Mouse (Mus musculus) CH12.LX (cell line): ENCODE data around the gene Lrrc75b. TPM values are rescaled to one million over a fixed set of nuclear protein-coding genes. Genes with fewer than 3 reads are reported as not detected.

Experiments used
- DNase-seq: peaks from one replicate; pipeline ENCODE4 v3.0.0-alpha.2; 2013; ENCODE audit errors: extremely low read depth
- H3K27ac ChIP-seq: 2 replicates; pipeline ENCODE4 v1.5.1; 2012; ENCODE audit warnings: low read depth, mild to moderate bottlenecking, control low read depth, moderate library complexity; ENCODE audit not compliant: insufficient read depth
- H3K27me3 ChIP-seq: replicated peaks from 2 replicates; pipeline ENCODE3; 2012; ENCODE audit warnings: inconsistent platforms
- H3K36me3 ChIP-seq, 2 experiments: replicated peaks in 1 of 2; 2 replicates each; pipeline versions ENCODE3 to v1.6.1; 2012; ENCODE audit warnings: inconsistent platforms in 1 of 2, low read length in 1 of 2, mild to moderate bottlenecking in 1 of 2, mixed read lengths in 1 of 2, moderate library complexity in 1 of 2; ENCODE audit not compliant: control insufficient read depth in 1 of 2, insufficient read depth in 1 of 2
- H3K4me1 ChIP-seq, 2 experiments: 2 replicates each; pipeline ENCODE4 v1.6.1; 2012; ENCODE audit warnings: inconsistent platforms in 1 of 2, moderate library complexity in 1 of 2; ENCODE audit not compliant: insufficient read depth in 2 of 2, control insufficient read depth in 1 of 2
- H3K4me2 ChIP-seq: 2 replicates; pipeline ENCODE4 v1.6.1; 2012; ENCODE audit warnings: low read depth, mild to moderate bottlenecking, control low read depth; ENCODE audit not compliant: poor library complexity, insufficient read depth, severe bottlenecking
- H3K4me3 ChIP-seq, 3 experiments: fragments of 150-350 bp in 1 of 3; sonication (generic) in 1 of 3; replicated peaks in 1 of 3; 2 replicates each; pipeline versions ENCODE3 to v1.5.1; 2011 to 2012; ENCODE audit warnings: low read depth in 2 of 3, low read length in 2 of 3, mild to moderate bottlenecking in 2 of 3, moderate library complexity in 2 of 3, control low read depth in 1 of 3, improper control_type of control experiment in 1 of 3, inconsistent platforms in 1 of 3, mixed read lengths in 1 of 3; ENCODE audit not compliant: poor library complexity in 1 of 3
- H3K79me2 ChIP-seq: replicated peaks from 2 replicates; pipeline ENCODE4 v1.6.1; 2012; ENCODE audit warnings: mild to moderate bottlenecking, moderate library complexity; ENCODE audit not compliant: control insufficient read depth, poor library complexity, insufficient read depth, severe bottlenecking; ENCODE audit errors: extremely low read depth
- H3K9ac ChIP-seq: 2 replicates; pipeline ENCODE4 v1.6.1; 2012; ENCODE audit warnings: low read depth, mild to moderate bottlenecking, control low read depth, moderate library complexity; ENCODE audit not compliant: insufficient read depth
- H3K9me3 ChIP-seq: replicated peaks from 2 replicates; pipeline ENCODE3; 2012; ENCODE audit warnings: low read length, inconsistent platforms, mixed read lengths
- BHLHE40 ChIP-seq: IDR thresholded peaks from 2 replicates; pipeline ENCODE4 v1.6.1; 2011; ENCODE audit warnings: mild to moderate bottlenecking, low read depth, low read length, improper control_type of control experiment
- CHD1 ChIP-seq: IDR thresholded peaks from 2 replicates; pipeline ENCODE4 v1.6.1; 2012; ENCODE audit warnings: low read depth, low read length, improper control_type of control experiment, inconsistent platforms
- ELF1 ChIP-seq: IDR thresholded peaks from 2 replicates; pipeline ENCODE4 v1.6.1; 2014; ENCODE audit warnings: low read depth, mild to moderate bottlenecking, inconsistent platforms, low read length, improper control_type of control experiment
- EP300 ChIP-seq: IDR thresholded peaks from 2 replicates; pipeline ENCODE4 v1.6.1; 2011; ENCODE audit warnings: low read length, improper control_type of control experiment
- ETS1 ChIP-seq: conservative IDR thresholded peaks from 2 replicates; pipeline ENCODE4 v1.6.1; 2012; ENCODE audit warnings: low read depth, mild to moderate bottlenecking, inconsistent platforms, low read length, improper control_type of control experiment, moderate library complexity
- GABPA ChIP-seq: IDR thresholded peaks from 2 replicates; pipeline ENCODE4 v1.6.1; 2012; ENCODE audit warnings: low read depth, low read length, improper control_type of control experiment, inconsistent platforms; ENCODE audit not compliant: insufficient replicate concordance
- HCFC1 ChIP-seq: IDR thresholded peaks from 2 replicates; pipeline ENCODE4 v1.6.1; 2012; ENCODE audit warnings: low read depth, mild to moderate bottlenecking, inconsistent platforms, low read length, improper control_type of control experiment
- IRF4 ChIP-seq: IDR thresholded peaks from 2 replicates; pipeline ENCODE4 v1.6.1; 2014; ENCODE audit warnings: low read depth, mild to moderate bottlenecking, inconsistent platforms, low read length, improper control_type of control experiment
- JUN ChIP-seq: IDR thresholded peaks from 2 replicates; pipeline ENCODE4 v1.6.1; 2011; ENCODE audit warnings: low read depth, mild to moderate bottlenecking, low read length, improper control_type of control experiment, moderate library complexity; ENCODE audit not compliant: insufficient read depth
- JUND ChIP-seq: conservative IDR thresholded peaks from 2 replicates; pipeline ENCODE4 v1.6.1; 2011; ENCODE audit warnings: low read depth, low read length, improper control_type of control experiment
- MAX ChIP-seq: IDR thresholded peaks from 2 replicates; pipeline ENCODE4 v1.6.1; 2011; ENCODE audit warnings: low read length, improper control_type of control experiment
- MYC ChIP-seq: IDR thresholded peaks from 2 replicates; pipeline ENCODE4 v1.6.1; 2011; ENCODE audit warnings: low read depth, mild to moderate bottlenecking, improper control_type of control experiment, low read length
- POLR2A ChIP-seq: IDR thresholded peaks from 2 replicates; pipeline ENCODE4 v1.6.1; 2011; ENCODE audit warnings: low read depth, mild to moderate bottlenecking, improper control_type of control experiment, low read length
- POLR2AphosphoS2 ChIP-seq: IDR thresholded peaks from 2 replicates; pipeline ENCODE4 v1.6.1; 2011; ENCODE audit warnings: low read depth, low read length, improper control_type of control experiment
- RAD21 ChIP-seq: IDR thresholded peaks from 2 replicates; pipeline ENCODE4 v1.6.1; 2011; ENCODE audit warnings: low read depth, mild to moderate bottlenecking, low read length, improper control_type of control experiment, moderate library complexity
- RCOR1 ChIP-seq: conservative IDR thresholded peaks from 2 replicates; pipeline ENCODE4 v1.6.1; 2012; ENCODE audit warnings: low read depth, mild to moderate bottlenecking, inconsistent platforms, low read length, improper control_type of control experiment
- SIN3A ChIP-seq: IDR thresholded peaks from 2 replicates; pipeline ENCODE4 v1.6.1; 2012; ENCODE audit warnings: low read length, improper control_type of control experiment, inconsistent platforms
- TBP ChIP-seq: conservative IDR thresholded peaks from 2 replicates; pipeline ENCODE4 v1.6.1; 2011; ENCODE audit warnings: low read depth, low read length, improper control_type of control experiment
- TCF12 ChIP-seq: IDR thresholded peaks from 2 replicates; pipeline ENCODE4 v1.6.1; 2014; ENCODE audit warnings: low read depth, mild to moderate bottlenecking, inconsistent platforms, low read length, improper control_type of control experiment
- UBTF ChIP-seq: IDR thresholded peaks from 2 replicates; pipeline ENCODE4 v1.6.1; 2012; ENCODE audit warnings: low read depth, mild to moderate bottlenecking, inconsistent platforms, low read length, improper control_type of control experiment, moderate library complexity
- ZC3H11A ChIP-seq: IDR thresholded peaks from 2 replicates; pipeline ENCODE4 v1.6.1; 2012; ENCODE audit warnings: low read depth, mild to moderate bottlenecking, inconsistent platforms, low read length, improper control_type of control experiment
- ZKSCAN1 ChIP-seq: IDR thresholded peaks from 2 replicates; pipeline ENCODE4 v1.6.1; 2012; ENCODE audit warnings: low read depth, inconsistent platforms, low read length, improper control_type of control experiment, borderline replicate concordance
- ZMIZ1 ChIP-seq: IDR thresholded peaks from 2 replicates; pipeline ENCODE4 v1.6.1; 2012; ENCODE audit warnings: low read depth, mild to moderate bottlenecking, inconsistent platforms, low read length, improper control_type of control experiment
- ZNF384 ChIP-seq: IDR thresholded peaks from 2 replicates; pipeline ENCODE4 v1.6.1; 2012; ENCODE audit warnings: low read depth, low read length, improper control_type of control experiment, inconsistent platforms
- dilution Hi-C: fragments of 300-500 bp; cut with MboI; formaldehyde crosslinking; loops from 2 replicates; pipeline ENCODE4 v1.14.3; 2020; ENCODE audit warnings: low sequenced_read_pairs; ENCODE audit not compliant: extremely low pct_unique_long_range_greater_than_20kb, extremely low pct_ligation_motif_present
- in situ Hi-C: fragments of 300-500 bp; cut with MboI; formaldehyde crosslinking; loops from 3 replicates; pipeline ENCODE4 v1.14.3; 2019; ENCODE audit warnings: low sequenced_read_pairs, low pct_ligation_motif_present, low pct_unique_long_range_greater_than_20kb, mixed read lengths
- polyA plus RNA-seq: library from polyadenylated mRNA; unstranded; fragments of >175 nt; gene quantifications from 2 replicates; pipeline ENCODE4 v1.2.1, GENCODE M21; 2012; ENCODE audit warnings: low read depth; ENCODE audit not compliant: insufficient read length
- total RNA-seq, 2 experiments: library from RNA; depleted of rRNA; stranded (reverse); fragments of 300-350 nt in 1 of 2; fragments of >200 nt in 1 of 2; gene quantifications; 2 replicates each; pipeline ENCODE4 v1.2.3; 2012 to 2014

The Lrrc75b gene
- total and polyA plus RNA-seq, 3 experiments: not detected

DNA sequence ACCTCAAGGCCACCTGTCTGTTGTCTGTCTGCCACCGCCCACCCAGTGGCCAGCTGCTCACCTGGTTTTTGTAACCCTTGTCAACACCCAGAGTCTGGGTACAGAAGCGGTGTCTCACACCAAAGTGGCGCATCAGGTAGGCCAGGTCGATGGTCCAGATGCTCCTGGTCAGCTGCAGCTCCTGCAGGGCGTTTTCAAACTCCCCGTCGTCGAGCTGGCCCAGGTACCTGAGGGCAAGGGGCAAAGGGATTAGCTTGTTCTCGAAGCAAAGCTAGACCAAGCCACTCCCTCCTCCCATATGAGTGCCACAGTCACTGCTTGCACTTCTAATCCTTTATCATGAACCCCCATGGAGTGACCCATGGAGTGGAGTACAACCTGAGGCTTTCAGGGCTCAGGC lies 49.1 kb downstream of the Lrrc75b start:
- no peak overlapping the region for H3K27ac ChIP-seq
- in situ Hi-C loops: no loop called here
- no peak overlapping the region for H3K4me2 ChIP-seq
- no peaks in the 10 kb centered on the region for H3K9me3 ChIP-seq
- dilution Hi-C loops: no loop called here
- peaks cover 48 to 68% of the 10 kb centered on the region in 2 experiments for H3K36me3 ChIP-seq
- TF ChIP-seq ZC3H11A (no peak), SIN3A (no peak), GABPA (no peak), JUN (no peak), POLR2AphosphoS2 (no peak), CHD1 (no peak), MAX (no peak), TCF12 (no peak), EP300 (no peak), ELF1 (no peak)
- peaks cover 12 to 44% of the 10 kb centered on the region in 2 experiments for H3K4me1 ChIP-seq
- DNase-seq: no peak
- no peak overlapping the region for H3K4me3 ChIP-seq
- no peaks in the 10 kb centered on the region; the same call in 1 of the 2 replicates for H3K79me2 ChIP-seq
- H3K9ac ChIP-seq: no peak overlapping the region
- no peaks in the 10 kb centered on the region for H3K27me3 ChIP-seq

- Histone ChIP-seq H3K27ac (no peak overlapping the region), H3K4me3 (no peak overlapping the region), H3K9ac (no peak overlapping the region), H3K9me3 (no peaks in the 10 kb centered on the region), H3K79me2 (no peaks in the 10 kb centered on the region; the same call in 1 of the 2 replicates), H3K27me3 (no peaks in the 10 kb centered on the region), H3K4me2 (no peak overlapping the region), H3K36me3 (peaks cover 48 to 68% of the 10 kb centered on the region in 2 experiments), H3K4me1 (peaks cover 7 to 37% of the 10 kb centered on the region in 2 experiments)
- TF ChIP-seq ETS1: no peak
- no peak for TF ChIP-seq EP300
- no peak for TF ChIP-seq POLR2A
- no peak for TF ChIP-seq HCFC1
- no peak for TF ChIP-seq SIN3A
- TF ChIP-seq ZMIZ1: no peak
- TF ChIP-seq IRF4: no peak
- TF ChIP-seq JUN: no peak
- no peak for TF ChIP-seq TBP
- no peak for TF ChIP-seq ZC3H11A
- TF ChIP-seq ZKSCAN1: no peak
- TF ChIP-seq MYC: no peak
- TF ChIP-seq JUND: no peak
- TF ChIP-seq BHLHE40: no peak
- no peak for TF ChIP-seq RCOR1
- no peak for TF ChIP-seq UBTF
- TF ChIP-seq ZNF384: no peak
- no peak for TF ChIP-seq RAD21
- dilution Hi-C loops: no loop called here
- no peak for DNase-seq
- in situ Hi-C loops: no loop called here
Measured at GRCm38 (mm10) chr10:75510446-75510845, 49.7 kb downstream of the Lrrc75b start.
